Mouse (Mus musculus) cerebral cortex, adult 2 months (tissue): ENCODE results near the gene Csgalnact2.

Source experiments
- WGBS: fragments of 180-500 bp; shearing (Covaris S2); methylation state at CpG from one replicate; pipeline ENCODE4 v1.1.7; 2018; 5-methylcytosine and 5-hydroxymethylcytosine counted together

Csgalnact2 gene

DNA sequence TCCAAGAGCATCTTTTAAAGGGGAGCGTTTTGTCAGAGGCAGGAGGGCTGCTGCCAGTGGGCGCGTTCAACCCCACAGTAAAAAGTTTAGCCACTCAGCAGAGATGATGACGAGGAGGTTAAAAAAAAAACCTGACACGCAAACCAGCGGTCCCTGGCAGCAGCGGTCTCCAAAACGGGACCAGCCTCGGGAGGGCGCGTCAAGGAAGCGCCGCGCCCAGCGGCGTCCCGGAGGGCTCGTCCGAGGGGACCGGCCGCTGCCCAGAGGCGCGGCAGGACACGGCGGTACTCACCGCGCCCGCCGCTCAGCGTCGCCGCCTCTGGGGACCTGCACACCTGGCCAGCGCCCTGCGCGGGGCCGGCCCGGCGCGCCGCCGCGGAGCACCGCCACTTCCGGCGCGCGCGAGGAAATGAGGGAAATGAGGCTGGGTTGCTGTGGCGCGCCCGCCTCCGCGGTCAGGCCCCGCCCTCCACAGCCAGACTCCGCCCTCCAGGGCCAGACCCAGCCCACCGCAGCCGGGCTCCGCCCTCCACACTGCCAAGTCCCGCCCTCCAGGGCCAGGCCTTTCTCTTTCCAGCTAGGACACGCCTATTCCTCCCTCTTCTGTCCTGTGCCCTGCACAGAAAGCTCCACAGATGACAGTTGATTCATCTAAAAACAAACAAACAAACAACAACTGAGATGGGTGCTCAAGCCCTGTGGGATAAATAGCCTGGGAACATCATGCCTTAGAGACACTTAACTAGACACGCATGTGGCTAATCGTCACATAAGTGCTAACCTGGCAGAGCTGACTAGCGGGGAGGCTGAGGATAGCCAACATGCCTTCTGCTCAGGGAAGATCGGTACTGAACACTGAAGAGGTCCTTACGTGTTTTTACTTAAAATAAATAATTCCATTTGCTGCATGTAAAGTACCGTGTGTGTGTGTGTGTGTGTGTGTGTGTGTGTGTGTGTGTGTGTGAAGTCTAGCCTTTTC lies at the start of gene Csgalnact2:
Gene Csgalnact2 (minus strand): TSS at position 410 of the 979 bp plus-strand sequence.
- WGBS: 2% methylated on average over 61 of the region's 66 CpGs

DNA sequence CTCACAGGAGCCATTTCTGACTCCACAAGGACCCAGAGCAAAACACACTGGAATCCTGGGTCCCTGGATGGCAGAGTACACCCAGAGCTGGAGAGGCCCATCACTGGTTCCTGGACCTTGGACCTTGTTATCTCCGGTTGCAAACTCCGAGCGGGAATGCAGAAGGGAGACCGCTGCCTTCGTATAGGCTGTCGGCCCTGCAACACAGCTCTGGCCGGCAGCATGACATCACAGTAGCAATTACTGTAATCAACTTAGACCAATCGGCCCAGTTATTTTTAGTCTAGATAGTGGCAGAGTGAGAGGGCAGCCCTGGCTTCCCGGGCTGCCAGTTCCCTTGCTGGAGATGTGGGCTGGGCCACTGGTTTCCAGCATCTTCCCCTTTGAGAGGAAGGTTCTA lies 49.7 kb upstream of the Csgalnact2 start:
- 86% methylated on average over 9 of the region's 9 CpGs for WGBS

DNA sequence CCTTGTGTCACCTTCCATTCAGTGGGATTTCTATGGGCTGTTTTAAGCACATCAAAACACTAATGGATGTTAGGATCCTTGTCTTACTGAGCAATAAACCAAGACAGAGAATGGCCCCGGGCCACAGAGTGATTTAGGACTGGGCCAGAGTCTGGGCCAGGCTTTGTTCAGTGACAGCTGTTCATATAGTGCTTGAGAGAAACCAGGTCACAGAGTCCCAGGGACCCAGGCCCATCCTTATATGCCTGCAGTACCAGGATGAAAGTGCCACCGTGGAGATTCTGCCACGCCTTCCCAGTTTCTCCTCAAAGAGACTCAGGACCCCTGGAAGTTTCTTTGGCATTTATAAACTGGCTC lies 48.3 kb upstream of the Csgalnact2 start:
- 84% methylated on average over 3 of the region's 3 CpGs for WGBS

DNA sequence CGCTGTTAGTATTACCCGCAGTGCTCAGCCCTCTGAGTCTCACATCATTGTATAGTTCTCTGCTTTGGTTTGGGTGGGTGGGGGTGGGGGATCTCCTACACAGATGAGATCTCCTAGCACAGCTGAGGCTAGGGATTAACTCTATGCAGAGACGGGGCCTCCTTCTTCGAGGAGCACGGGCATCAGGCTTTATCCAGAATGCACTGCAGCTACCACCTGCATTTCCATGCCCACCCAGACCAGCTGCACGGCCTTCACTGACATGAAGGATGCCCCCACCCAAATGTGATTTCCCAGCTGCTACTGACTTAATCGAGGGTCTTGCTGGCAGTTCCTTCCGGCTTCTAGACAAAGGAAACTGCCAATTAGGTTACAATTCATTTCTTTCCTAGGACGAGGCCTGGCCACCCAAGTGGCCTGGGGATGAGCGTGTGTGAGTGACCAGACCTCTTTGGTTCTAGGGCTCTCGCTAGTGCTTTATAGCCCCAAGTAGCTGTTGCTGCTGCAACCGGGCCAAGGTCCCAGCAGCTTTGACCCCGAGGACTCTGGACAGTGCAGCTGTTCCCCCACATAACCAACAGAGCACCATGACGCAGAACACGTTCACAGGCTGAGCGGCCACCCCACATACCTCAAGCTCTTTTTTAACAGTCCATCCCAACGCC lies 47.8 kb upstream of the Csgalnact2 start:
- 79% methylated on average over 17 of the region's 17 CpGs for WGBS

DNA sequence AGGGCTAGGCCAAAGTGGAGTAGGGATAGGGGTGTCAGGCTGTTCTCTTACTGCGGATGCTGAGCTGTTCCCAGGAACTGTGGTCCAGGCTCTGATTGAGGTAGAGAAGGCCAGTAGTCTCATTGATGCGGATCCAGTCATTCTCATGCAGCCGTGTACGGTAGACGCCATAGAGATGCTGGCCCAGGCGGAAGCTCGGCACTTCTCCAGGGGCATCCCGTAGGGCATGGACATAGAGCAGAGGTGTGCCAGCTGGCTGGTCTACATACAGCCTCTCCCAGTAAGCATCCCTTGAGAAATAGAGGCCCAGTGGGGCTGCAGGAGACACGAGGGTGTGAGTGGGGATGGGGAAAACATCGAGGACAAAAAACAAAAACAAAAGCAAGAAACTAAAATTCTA lies 45.2 kb upstream of the Csgalnact2 start:
- WGBS: 88% methylated on average over 10 of the region's 10 CpGs

DNA sequence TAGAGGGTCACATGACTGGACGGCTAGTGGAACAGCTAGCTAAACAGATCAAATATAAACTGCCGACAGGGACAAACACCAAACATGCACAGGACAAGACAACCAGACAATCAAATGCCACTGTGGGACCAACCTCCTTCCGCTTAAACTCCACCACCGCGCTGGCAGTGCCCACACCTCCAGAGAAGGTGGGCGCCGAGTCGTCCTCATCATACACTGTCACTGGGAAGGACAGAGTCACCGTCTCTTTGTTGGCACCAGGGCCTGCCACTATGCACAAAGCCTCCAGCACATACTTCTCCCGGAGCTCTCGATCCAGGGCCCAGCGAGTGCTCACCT lies 41.1 kb upstream of the Csgalnact2 start:
- WGBS: 71% methylated on average over 12 of the region's 12 CpGs

DNA sequence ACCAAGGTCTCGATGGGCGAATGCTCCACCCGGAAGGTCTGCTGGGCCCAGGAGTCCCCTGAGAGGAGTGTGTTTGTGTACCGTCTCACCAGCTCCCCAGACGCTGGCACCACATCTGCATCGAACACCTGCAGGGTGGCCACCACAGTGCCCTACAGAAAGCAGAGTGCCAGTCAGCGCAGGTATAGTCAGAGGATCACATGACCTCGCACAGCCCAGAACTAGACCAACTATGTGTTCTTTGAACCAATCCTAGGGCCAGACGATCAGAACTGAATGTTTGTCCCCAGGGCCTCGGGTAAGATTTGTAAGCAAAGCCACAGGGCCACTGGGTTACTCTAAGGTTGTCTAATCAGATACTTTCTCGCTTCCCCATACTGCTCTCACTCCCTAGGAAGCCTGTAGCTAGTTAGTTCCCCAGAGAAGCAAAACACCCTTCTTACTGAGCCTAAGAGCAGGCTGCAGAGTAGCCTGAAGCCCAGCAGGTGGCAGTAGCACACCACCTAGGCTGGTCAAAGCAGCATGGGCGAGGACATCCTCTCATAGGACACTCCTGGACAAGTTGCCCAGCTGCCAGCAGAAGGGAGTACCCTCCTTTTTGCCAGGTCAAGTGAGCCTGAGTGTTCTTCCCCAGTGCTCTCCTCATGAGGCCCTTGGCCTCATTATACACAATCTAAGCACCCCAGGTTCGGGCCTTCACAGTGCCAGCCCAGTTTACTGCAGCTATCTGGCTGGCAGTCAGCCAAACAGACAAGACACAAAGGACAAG lies 40.6 kb upstream of the Csgalnact2 start:
- 66% methylated on average over 13 of the region's 13 CpGs for WGBS

DNA sequence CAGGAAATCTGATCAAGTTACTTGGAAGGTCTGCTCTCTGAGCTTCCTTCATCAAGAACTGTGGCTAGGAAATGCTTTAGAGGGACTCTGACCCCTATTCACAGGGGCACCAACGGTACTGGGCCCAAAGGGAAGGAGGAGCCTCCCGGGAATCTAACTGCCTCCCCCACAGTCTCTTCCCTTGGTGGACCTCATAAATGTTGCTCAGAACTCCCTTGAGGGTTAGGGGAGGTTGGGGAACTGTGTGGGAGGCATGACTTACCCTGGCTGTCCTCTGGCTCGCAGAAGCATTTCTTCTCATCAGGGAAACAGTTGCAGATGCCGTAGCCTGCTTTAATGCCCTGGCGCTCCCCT lies 35.0 kb upstream of the Csgalnact2 start:
- 85% methylated on average over 5 of the region's 5 CpGs for WGBS

DNA sequence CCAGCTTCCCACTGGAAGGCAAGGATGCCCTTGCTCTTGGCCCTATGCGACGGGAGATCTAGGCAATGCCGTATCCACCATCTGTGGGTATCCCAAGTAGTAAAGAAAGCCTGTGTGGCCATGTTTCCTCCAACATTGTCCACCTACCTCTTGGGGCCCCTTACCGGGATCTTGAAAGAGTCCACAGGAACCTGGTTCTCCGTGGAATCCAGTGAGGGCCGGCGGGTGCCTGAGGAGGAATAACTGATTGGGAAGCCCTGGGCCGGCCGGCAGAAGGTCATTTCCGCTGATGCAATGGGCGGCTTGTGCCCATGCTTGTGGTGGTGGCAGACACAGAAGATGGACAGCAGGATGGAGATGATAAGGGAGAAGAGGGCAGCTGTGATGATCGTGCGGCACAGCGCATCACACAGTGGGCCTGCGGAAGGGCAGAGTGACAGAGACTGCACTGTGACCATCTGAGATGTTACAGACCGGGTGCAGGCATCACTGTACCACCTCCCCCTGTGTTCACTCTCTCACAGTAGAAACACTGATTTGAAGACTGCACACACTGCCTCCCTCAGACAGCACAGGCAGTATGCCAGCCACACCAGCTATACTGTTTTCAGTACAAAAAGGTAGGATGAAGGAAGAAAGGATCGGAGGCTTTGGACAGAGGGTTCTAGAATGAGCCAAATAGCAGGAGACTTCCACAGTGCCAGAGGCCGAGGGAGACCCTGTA lies 34.5 kb upstream of the Csgalnact2 start:
- 85% methylated on average over 18 of the region's 18 CpGs for WGBS

DNA sequence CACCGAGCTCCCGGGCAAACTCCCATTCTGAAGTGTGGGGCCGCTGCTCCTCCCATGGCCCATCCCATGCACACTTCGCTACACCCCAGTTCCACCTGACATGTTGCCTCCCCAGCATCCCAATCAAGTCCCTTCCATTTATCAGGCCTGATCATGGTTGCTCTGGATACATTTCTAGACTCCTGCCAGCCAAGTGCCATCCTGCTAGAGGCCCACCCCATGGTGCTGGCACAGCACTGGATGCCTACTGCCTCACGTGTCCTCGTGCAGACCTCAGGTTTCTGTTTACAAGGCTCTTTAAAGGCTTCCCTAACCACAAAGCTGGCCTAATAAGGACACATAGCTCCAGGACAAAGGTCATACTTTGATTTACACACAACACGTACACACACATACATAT lies 32.4 kb upstream of the Csgalnact2 start:
- 93% methylated on average over 7 of the region's 7 CpGs for WGBS

DNA sequence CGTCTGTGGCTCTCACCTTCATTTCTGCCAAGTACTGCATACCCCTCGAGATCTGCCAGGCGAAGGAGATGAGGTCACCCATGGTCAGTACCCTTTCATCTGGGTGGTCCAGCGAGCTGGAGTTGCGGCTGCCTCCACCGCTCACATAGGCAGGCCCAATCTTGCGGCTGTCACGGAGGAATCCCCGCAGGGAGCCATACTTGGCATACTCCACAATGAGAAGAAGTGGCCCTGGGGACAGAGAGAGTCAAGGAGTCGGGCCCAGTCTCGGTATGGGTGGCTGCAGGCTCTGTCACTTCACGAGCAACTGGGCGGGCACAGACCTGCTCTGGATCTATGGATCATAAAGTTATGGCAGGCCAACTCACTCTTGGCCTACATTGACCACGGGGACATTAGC lies 29.2 kb upstream of the Csgalnact2 start:
- WGBS: 88% methylated on average over 14 of the region's 14 CpGs

DNA sequence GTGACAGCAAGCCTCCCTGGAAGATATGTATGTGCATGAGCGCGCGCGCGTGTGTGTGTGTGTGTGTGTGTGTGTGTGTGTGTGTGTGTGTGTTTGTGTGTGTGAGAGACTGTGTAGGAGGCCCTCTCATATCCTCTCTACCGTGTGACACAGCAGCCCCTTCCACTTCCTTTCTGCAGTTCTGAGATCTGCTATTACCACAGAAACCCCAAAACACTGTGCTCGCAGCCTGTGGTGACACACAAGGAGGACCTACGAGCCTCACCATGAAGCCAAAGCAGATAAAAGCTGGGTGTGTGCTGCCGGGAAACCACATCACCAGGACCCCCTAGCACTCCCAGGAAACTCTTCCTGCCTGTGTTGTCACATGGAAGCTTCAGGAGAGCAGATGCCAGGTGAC lies 28.1 kb upstream of the Csgalnact2 start:
- 84% methylated on average over 9 of the region's 9 CpGs for WGBS

DNA sequence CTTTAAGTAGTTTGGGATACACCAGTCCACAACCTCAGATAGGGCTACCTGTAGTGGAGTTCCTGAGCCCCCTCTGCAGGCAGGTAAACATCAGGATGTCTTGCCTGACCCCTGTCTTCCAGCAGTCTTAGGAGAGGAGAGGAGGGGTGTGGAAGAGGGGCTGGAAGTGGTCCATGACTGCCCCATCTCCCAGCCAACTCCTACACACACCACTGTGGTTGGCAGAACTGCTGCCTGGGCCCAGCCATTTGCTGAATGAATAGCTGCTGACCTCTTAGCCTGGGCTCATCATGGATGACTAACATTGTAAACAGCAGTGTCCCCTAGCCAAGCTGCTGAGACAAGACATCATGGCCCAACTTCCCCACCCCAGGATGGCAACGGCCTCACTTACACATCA lies 26.6 kb upstream of the Csgalnact2 start:
- WGBS: 93% methylated on average over 1 of the region's 1 CpGs

DNA sequence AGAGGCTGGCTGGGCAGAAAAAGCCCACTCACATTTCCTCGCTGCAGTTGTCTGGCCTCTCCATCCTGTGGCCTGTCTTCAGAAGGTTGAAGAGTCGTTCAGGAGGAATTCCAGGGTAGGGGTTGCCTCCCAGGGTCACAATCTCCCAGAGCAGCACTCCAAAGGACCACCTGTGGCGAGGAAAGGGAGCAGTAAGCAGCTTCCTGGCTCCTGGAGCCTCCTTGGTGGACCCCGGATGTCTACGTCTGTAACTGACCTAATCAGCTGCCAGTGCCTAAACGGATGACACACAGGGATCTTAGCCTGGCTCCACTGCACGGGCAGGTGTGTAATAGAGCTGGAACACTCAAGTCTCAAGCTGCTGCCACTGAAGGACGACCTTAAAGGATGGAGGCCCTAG lies 25.8 kb upstream of the Csgalnact2 start:
- WGBS: 78% methylated on average over 8 of the region's 8 CpGs

DNA sequence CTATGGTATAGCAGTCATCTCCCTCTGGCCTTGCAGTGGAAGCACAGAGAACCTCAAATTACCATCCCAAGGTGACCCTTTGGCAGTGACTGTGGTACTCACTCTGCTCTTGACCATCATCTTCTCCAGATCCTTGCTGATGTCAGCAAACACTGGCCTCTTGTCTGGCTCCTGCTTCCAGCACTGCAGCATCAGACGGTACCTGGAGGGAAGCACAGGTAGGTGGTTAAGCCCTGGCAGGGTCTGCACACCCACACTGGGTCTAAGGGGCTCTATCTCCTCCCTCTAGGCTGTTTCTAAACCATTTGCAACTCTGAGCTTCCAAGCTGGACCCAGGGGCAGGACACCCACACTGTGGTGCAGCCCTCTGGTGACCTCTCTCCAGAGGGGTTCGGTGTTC lies 24.1 kb upstream of the Csgalnact2 start:
- WGBS: 92% methylated on average over 2 of the region's 2 CpGs

DNA sequence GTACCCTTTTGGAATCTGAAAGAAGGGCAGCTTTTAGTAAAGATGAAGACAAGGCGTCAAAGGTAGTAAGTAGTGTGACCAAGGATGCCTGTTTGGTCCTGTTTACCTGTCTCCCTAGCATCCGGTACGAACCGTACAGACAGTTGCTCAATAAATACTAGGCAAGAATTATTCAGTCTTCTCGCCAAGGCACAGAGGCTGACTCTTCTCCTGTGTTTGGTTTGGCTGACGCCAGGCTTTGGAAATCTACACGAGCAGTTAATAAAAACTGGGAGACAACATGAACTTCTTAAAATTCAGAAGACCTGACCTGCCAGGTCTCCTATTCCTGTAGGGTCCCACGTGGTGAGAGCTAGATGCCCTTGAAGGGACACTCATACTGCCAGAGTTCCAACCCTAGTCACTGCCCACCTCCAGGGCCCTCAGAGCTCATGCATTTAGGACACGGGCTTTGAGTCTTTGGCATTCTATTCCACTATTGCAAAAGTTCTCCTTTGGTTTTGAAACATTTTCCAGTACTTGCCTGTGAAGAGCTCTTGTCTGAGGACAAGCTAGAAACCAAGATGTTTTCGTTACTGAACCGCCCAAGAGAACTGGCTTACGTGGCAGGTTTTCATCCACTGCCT lies 23.6 kb upstream of the Csgalnact2 start:
- WGBS: 88% methylated on average over 12 of the region's 12 CpGs

DNA sequence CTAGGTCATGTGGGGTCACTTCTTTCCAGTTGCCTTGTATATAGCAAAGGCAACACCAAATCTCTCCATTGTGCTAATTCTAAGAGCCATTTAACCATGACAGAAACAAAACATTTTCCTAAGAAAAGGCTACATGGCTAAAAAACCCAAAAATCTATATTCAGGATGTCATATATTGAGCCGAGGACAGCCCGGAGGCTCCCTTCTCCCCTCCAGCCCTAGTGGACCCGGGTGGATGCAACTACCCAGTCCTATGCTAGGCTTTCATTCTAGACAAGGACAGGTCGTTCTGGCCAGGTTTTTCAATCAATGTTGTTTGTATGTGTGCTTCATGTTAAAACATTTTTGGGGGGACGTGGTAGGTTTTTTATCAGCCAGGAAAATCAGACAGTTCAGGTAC lies 14.2 kb upstream of the Csgalnact2 start:
- WGBS: 87% methylated on average over 5 of the region's 5 CpGs

DNA sequence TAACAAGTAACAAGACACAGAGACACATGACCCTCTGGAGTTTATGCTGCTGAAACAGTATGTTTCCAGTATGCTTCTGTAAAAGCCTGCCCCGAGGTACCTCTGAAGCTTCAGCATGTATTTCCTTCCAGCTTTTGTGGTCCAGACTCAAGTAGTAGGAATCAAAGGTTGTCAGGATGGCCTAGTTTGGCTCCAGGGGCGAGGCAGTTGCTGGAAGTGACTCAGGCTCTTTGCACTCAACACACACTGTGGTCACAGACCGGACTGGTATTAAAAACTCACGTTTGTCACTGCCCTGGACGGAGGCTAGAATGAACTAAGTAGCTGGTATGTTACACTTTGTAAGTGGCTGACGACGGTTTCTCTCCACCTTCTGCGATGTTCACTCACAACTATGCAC lies 12.0 kb upstream of the Csgalnact2 start:
- WGBS: 84% methylated on average over 8 of the region's 8 CpGs

DNA sequence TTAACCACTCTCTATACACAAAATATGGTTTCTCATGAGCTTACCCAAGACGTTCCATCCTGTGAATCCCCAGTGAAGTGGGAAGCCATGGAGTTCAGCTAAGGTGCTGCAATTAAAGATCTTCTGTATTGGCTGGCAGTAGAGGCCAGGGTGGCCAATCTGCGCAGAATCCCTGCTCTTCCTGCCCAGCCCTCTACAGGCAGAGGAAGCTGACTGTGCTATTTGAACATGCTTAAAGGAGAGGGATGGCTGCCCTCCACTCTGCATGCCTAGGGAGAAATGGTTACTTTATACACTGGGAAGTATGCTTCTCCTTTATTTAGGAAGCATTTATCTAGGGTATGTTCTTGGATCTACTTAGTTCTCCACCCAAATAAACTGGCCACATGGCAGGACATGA lies 11.6 kb upstream of the Csgalnact2 start:
- WGBS: 88% methylated on average over 2 of the region's 2 CpGs

DNA sequence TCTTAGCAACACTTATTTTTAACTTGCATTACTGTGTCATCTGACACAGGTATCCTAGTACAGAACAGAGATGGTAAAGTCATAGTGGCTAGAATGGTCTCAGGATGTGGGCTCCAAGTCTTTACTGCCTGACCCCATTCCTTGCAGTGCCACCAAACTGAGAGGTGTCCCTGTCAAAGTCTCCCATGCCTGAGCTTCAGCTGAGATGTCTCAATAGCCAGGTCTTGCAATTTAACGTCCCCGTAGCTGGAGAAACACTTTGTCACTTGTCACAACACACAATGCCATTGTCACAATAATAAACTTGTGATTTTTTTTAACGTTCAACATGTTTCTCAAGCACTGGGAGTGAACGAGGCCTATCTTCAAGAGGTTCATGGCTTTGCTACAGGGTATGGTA lies 11.2 kb upstream of the Csgalnact2 start:
- WGBS: 86% methylated on average over 4 of the region's 4 CpGs

DNA sequence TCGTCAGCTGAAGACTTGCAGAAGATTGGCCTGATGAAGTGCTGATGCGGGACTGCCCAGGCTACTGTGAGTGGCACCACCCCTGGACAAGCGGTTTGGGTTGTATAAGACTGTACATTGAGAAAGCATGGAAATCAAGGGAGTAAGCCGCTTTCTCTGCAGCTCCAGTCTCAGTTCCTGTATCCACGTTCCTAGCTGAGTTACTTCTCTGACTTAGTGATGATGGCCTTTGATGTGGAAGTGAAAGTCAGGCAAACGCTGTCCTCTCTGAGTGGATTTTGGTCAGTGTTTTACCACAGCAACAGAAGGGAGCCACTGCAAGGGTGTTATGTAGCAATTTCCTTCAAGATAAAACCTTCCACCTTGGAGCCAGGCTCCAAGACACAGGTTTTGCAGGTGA lies 2.0 kb upstream of the Csgalnact2 start:
- WGBS: 85% methylated on average over 6 of the region's 6 CpGs
